Mouse (Mus musculus) neural tube, embryonic 12.5 days (tissue): ENCODE results near the gene Tbc1d8b. TPM values are rescaled to one million over a fixed set of nuclear protein-coding genes. Genes with fewer than 3 reads are reported as not detected.
"Not testable (repeated sequence)": the region's sequence is repeated elsewhere in the genome, so short reads cannot be mapped to it uniquely, and the experiment has no call there.

Experiments
- ATAC-seq: fragments of 200-750 bp; cut with Nextera tagmentation; 2 replicates; pipeline ENCODE4 v1.8.0; 2017; ENCODE audit warnings: low read depth, mild to moderate bottlenecking, moderate TSS enrichment, moderate library complexity; ENCODE audit not compliant: low FRiP score
- H3K27ac ChIP-seq: fragments of 300-500 bp; sonication (generic); 2 replicates; pipeline ENCODE4 v1.5.1; 2016
- H3K27me3 ChIP-seq: fragments of 300-500 bp; sonication (generic); replicated peaks from 2 replicates; pipeline ENCODE4 v1.6.1; 2016; ENCODE audit warnings: mild to moderate bottlenecking
- H3K36me3 ChIP-seq: fragments of 300-500 bp; sonication (generic); 2 replicates; pipeline ENCODE4 v1.6.1; 2016; ENCODE audit warnings: mild to moderate bottlenecking
- H3K4me1 ChIP-seq: fragments of 300-500 bp; sonication (generic); 2 replicates; pipeline ENCODE4 v1.6.1; 2016
- H3K4me2 ChIP-seq: fragments of 300-500 bp; sonication (generic); replicated peaks from 2 replicates; pipeline ENCODE4 v1.6.1; 2016; ENCODE audit warnings: mild to moderate bottlenecking
- H3K4me3 ChIP-seq: fragments of 300-500 bp; sonication (generic); 2 replicates; pipeline ENCODE4 v1.5.1; 2016
- H3K9ac ChIP-seq: fragments of 300-500 bp; sonication (generic); 2 replicates; pipeline ENCODE4 v1.6.1; 2016; ENCODE audit warnings: mild to moderate bottlenecking
- H3K9me3 ChIP-seq: fragments of 300-500 bp; sonication (generic); 2 replicates; pipeline ENCODE4 v1.6.1; 2016; ENCODE audit warnings: mild to moderate bottlenecking
- WGBS: fragments of 180-500 bp; shearing (Covaris S2); methylation state at CpG from one replicate; pipeline ENCODE4 v1.1.7; 2016; 5-methylcytosine and 5-hydroxymethylcytosine counted together
- polyA plus RNA-seq: library from polyadenylated mRNA; unstranded; fragments of >200 nt; fragmentation: Nextera tagmentation; extraction: Ambion mirVana; gene quantifications from 2 replicates; pipeline ENCODE4 v1.2.1, GENCODE M21; 2016

Gene Tbc1d8b
- polyA plus RNA-seq, 1 experiment from 2014 or later = 0.86 TPM

- no peak overlapping the region for H3K27ac ChIP-seq
- WGBS = 88% methylated on average over 5 of the region's 5 CpGs
These were observed 52.3 kb downstream of the Tbc1d8b start for GRCm38 (mm10) chrX:139737066-139737465.

GRCm38 (mm10) chrX:139751855-139752254, 67.1 kb downstream of the Tbc1d8b start:
- Histone ChIP-seq H3K4me1 (no peaks in the 10 kb centered on the region), H3K4me2 (no peak overlapping the region), H3K9me3 (no peaks in the 10 kb centered on the region), H3K27me3 (no peaks in the 10 kb centered on the region), H3K36me3 (no peaks in the 10 kb centered on the region), H3K9ac (no peak overlapping the region), H3K4me3 (no peak overlapping the region), H3K27ac (no peak overlapping the region)
- ATAC-seq = no peak
- 4% methylated on average over 1 of the region's 1 CpGs for WGBS

More at GRCm38 (mm10) chrX:139737066-139737465, 52.3 kb downstream of the Tbc1d8b start:
- Histone ChIP-seq H3K4me3 (no peak overlapping the region), H3K4me2 (no peak overlapping the region), H3K9ac (no peak overlapping the region), H3K36me3 (no peaks in the 10 kb centered on the region), H3K4me1 (no peaks in the 10 kb centered on the region), H3K27me3 (no peaks in the 10 kb centered on the region), H3K9me3 (no peaks in the 10 kb centered on the region)
- ATAC-seq = no peak

GRCm38 (mm10) chrX:139758634-139759033, 73.8 kb downstream of the Tbc1d8b start:
- not testable (repeated sequence) for H3K4me1 ChIP-seq, H3K27me3 ChIP-seq, H3K27ac ChIP-seq, ATAC-seq, H3K4me3 ChIP-seq, H3K4me2 ChIP-seq, H3K36me3 ChIP-seq, H3K9me3 ChIP-seq, H3K9ac ChIP-seq
- WGBS = 80% methylated on average over 3 of the region's 3 CpGs

- Histone ChIP-seq H3K4me2 (no peak overlapping the region), H3K27me3 (no peaks in the 10 kb centered on the region), H3K9ac (no peak overlapping the region), H3K27ac (no peak overlapping the region), H3K4me1 (no peaks in the 10 kb centered on the region), H3K9me3 (no peaks in the 10 kb centered on the region), H3K36me3 (no peaks in the 10 kb centered on the region), H3K4me3 (no peak overlapping the region)
- no peak for ATAC-seq
- 82% methylated on average over 2 of the region's 2 CpGs for WGBS
These were observed 77.8 kb downstream of the Tbc1d8b start for GRCm38 (mm10) chrX:139762546-139762945.

- no peak for ATAC-seq
- H3K36me3 ChIP-seq = no peaks in the 10 kb centered on the region
- no peak overlapping the region for H3K27ac ChIP-seq
- no peaks in the 10 kb centered on the region for H3K9me3 ChIP-seq
- no peaks in the 10 kb centered on the region for H3K4me1 ChIP-seq
- WGBS = 72% methylated on average over 13 of the region's 13 CpGs
- H3K27me3 ChIP-seq = no peaks in the 10 kb centered on the region
- no peak overlapping the region for H3K4me3 ChIP-seq
- no peak overlapping the region for H3K9ac ChIP-seq
- H3K4me2 ChIP-seq = no peak overlapping the region
These were observed 85.3 kb downstream of the Tbc1d8b start for GRCm38 (mm10) chrX:139769975-139770637.

GRCm38 (mm10) chrX:139774309-139775083, 89.7 kb downstream of the Tbc1d8b start:
- WGBS = 41% methylated on average over 18 of the region's 18 CpGs
- H3K4me2 ChIP-seq = no peak overlapping the region
- H3K9ac ChIP-seq = no peak overlapping the region
- no peak overlapping the region for H3K4me3 ChIP-seq
- H3K4me1 ChIP-seq = no peaks in the 10 kb centered on the region
- H3K9me3 ChIP-seq = no peaks in the 10 kb centered on the region
- no peaks in the 10 kb centered on the region for H3K27me3 ChIP-seq
- ATAC-seq = no peak
- no peaks in the 10 kb centered on the region for H3K36me3 ChIP-seq
- H3K27ac ChIP-seq = no peak overlapping the region

- no peak for ATAC-seq
- no peaks in the 10 kb centered on the region for H3K9me3 ChIP-seq
- no peak overlapping the region for H3K4me3 ChIP-seq
- no peak overlapping the region for H3K27ac ChIP-seq
- H3K4me1 ChIP-seq = no peaks in the 10 kb centered on the region
- H3K36me3 ChIP-seq = no peaks in the 10 kb centered on the region
- 0 out of 2 replicates have a peak, but pooled peaks cover 3% of the 10 kb centered on the region for H3K27me3 ChIP-seq
- H3K9ac ChIP-seq = no peak overlapping the region
- WGBS = 83% methylated on average over 7 of the region's 7 CpGs
- no peak overlapping the region for H3K4me2 ChIP-seq
These were observed 90.4 kb downstream of the Tbc1d8b start for GRCm38 (mm10) chrX:139775084-139775612.

- 38% methylated on average over 4 of the region's 4 CpGs for WGBS
- no peaks in the 10 kb centered on the region for H3K4me1 ChIP-seq
- ATAC-seq = no peak
- H3K27me3 ChIP-seq = 0 out of 2 replicates have a peak, but pooled peaks cover 3% of the 10 kb centered on the region
- H3K36me3 ChIP-seq = no peaks in the 10 kb centered on the region
- H3K27ac ChIP-seq = no peak overlapping the region
- no peak overlapping the region for H3K9ac ChIP-seq
- no peak overlapping the region for H3K4me2 ChIP-seq
- no peak overlapping the region for H3K4me3 ChIP-seq
- no peaks in the 10 kb centered on the region for H3K9me3 ChIP-seq
These were observed 92.6 kb downstream of the Tbc1d8b start for GRCm38 (mm10) chrX:139777357-139777756.

- H3K27ac ChIP-seq = no peak overlapping the region
- no peaks in the 10 kb centered on the region for H3K9me3 ChIP-seq
- H3K4me1 ChIP-seq = no peaks in the 10 kb centered on the region
- 72% methylated on average over 1 of the region's 1 CpGs for WGBS
- H3K36me3 ChIP-seq = no peaks in the 10 kb centered on the region
- no peak overlapping the region for H3K4me2 ChIP-seq
- ATAC-seq = no peak
- no peak overlapping the region for H3K4me3 ChIP-seq
- 0 out of 2 replicates have a peak, but pooled peaks cover 3% of the 10 kb centered on the region for H3K27me3 ChIP-seq
- H3K9ac ChIP-seq = no peak overlapping the region
These were observed 94.1 kb downstream of the Tbc1d8b start for GRCm38 (mm10) chrX:139778886-139779285.

- Histone ChIP-seq H3K36me3 (no peaks in the 10 kb centered on the region), H3K27me3 (0 out of 2 replicates have a peak, but pooled peaks cover 3% of the 10 kb centered on the region), H3K4me1 (no peaks in the 10 kb centered on the region), H3K4me3 (no peak overlapping the region), H3K27ac (no peak overlapping the region), H3K4me2 (no peak overlapping the region), H3K9ac (no peak overlapping the region), H3K9me3 (no peaks in the 10 kb centered on the region)
- no peak for ATAC-seq
- 80% methylated on average over 5 of the region's 5 CpGs for WGBS
These were observed 94.6 kb downstream of the Tbc1d8b start for GRCm38 (mm10) chrX:139779401-139779800.

GRCm38 (mm10) chrX:139780988-139781387, 96.2 kb downstream of the Tbc1d8b start:
- 0 out of 2 replicates have a peak, but pooled peaks cover 3% of the 10 kb centered on the region for H3K27me3 ChIP-seq
- WGBS = 83% methylated on average over 3 of the region's 3 CpGs
- no peak overlapping the region for H3K4me3 ChIP-seq
- H3K4me2 ChIP-seq = no peak overlapping the region
- H3K9ac ChIP-seq = no peak overlapping the region
- no peaks in the 10 kb centered on the region for H3K4me1 ChIP-seq
- H3K9me3 ChIP-seq = no peaks in the 10 kb centered on the region
- H3K27ac ChIP-seq = no peak overlapping the region
- no peak for ATAC-seq
- no peaks in the 10 kb centered on the region for H3K36me3 ChIP-seq

- Histone ChIP-seq H3K4me3 (no peak overlapping the region), H3K4me1 (no peaks in the 10 kb centered on the region), H3K27me3 (0 out of 2 replicates have a peak, but pooled peaks cover 3% of the 10 kb centered on the region), H3K9ac (no peak overlapping the region), H3K9me3 (no peaks in the 10 kb centered on the region), H3K36me3 (no peaks in the 10 kb centered on the region), H3K4me2 (no peak overlapping the region), H3K27ac (no peak overlapping the region)
- ATAC-seq = no peak
- 85% methylated on average over 4 of the region's 4 CpGs for WGBS
These were observed 96.8 kb downstream of the Tbc1d8b start for GRCm38 (mm10) chrX:139781563-139781962.
